Mouse (Mus musculus): ENCODE measurements around the gene Igfbp5. TPM values are rescaled to one million over a fixed set of nuclear protein-coding genes. Genes with fewer than 3 reads are reported as not detected.

The Igfbp5 gene
- polyA plus RNA-seq, 1 experiment from 2014 or later = 56.4 TPM

- Histone ChIP-seq H3K36me3 (ENCODE audit: control insufficient read depth, insufficient read depth, low read length) (peaks cover 30% of the 10 kb centered on the region), H3K4me2 (replicated peaks; ENCODE audit: low read depth, low read length) (no peak overlapping the region), H3K4me3 (ENCODE audit: low read length) (no peak overlapping the region), H3K9me3 (ENCODE audit: control insufficient read depth, low read length) (no peaks in the 10 kb centered on the region), H3K9ac (ENCODE audit: low read depth, low read length) (no peak overlapping the region), H3K27ac (ENCODE audit: low read depth, low read length) (no peak overlapping the region), H3K4me1 (ENCODE audit: control insufficient read depth, insufficient read depth, low read length) (no peaks in the 10 kb centered on the region), H3K27me3 (ENCODE audit: control insufficient read depth, insufficient read depth, low read length) (no peaks in the 10 kb centered on the region)
- ATAC-seq (ENCODE audit: low FRiP score, low TSS enrichment) = no peak; the same call in 1 of the 2 replicates
- 82% methylated on average over 19 of the region's 19 CpGs for WGBS
These were observed 18.3 kb downstream of the Igfbp5 start for GRCm38 (mm10) chr1:72856209-72856909.

GRCm38 (mm10) chr1:72855729-72856128 is 19.0 kb downstream of the Igfbp5 start:
- H3K27ac ChIP-seq (ENCODE audit: low read depth, low read length) = no peak overlapping the region
- no peaks in the 10 kb centered on the region for H3K27me3 ChIP-seq (ENCODE audit: control insufficient read depth, insufficient read depth, low read length)
- H3K9me3 ChIP-seq (ENCODE audit: control insufficient read depth, low read length) = no peaks in the 10 kb centered on the region
- H3K4me1 ChIP-seq (ENCODE audit: control insufficient read depth, insufficient read depth, low read length) = no peaks in the 10 kb centered on the region
- WGBS = 89% methylated on average over 10 of the region's 10 CpGs
- H3K9ac ChIP-seq (ENCODE audit: low read depth, low read length) = no peak overlapping the region
- no peak overlapping the region for H3K4me3 ChIP-seq (ENCODE audit: low read length)
- H3K4me2 ChIP-seq (replicated peaks; ENCODE audit: low read depth, low read length) = no peak overlapping the region
- ATAC-seq (ENCODE audit: low FRiP score, low TSS enrichment) = no peak
- H3K36me3 ChIP-seq (ENCODE audit: control insufficient read depth, insufficient read depth, low read length) = peaks cover 24% of the 10 kb centered on the region

GRCm38 (mm10) chr1:72854337-72855237 is 20.1 kb downstream of the Igfbp5 start:
- no peak for ATAC-seq (ENCODE audit: low FRiP score, low TSS enrichment)
- Histone ChIP-seq H3K9ac (ENCODE audit: low read depth, low read length) (no peak overlapping the region), H3K27ac (ENCODE audit: low read depth, low read length) (no peak overlapping the region)

GRCm38 (mm10) chr1:72853759-72854158 is 20.9 kb downstream of the Igfbp5 start:
- H3K27ac ChIP-seq (ENCODE audit: low read depth, low read length) = no peak overlapping the region

More at GRCm38 (mm10) chr1:72854337-72855237, 20.1 kb downstream of the Igfbp5 start:
- peaks cover 13% of the 10 kb centered on the region; the same call in 1 of the 2 replicates for H3K36me3 ChIP-seq (ENCODE audit: control insufficient read depth, insufficient read depth, low read length)
- no peak overlapping the region for H3K4me3 ChIP-seq (ENCODE audit: low read length)
- H3K4me1 ChIP-seq (ENCODE audit: control insufficient read depth, insufficient read depth, low read length) = no peaks in the 10 kb centered on the region
- H3K9me3 ChIP-seq (ENCODE audit: control insufficient read depth, low read length) = no peaks in the 10 kb centered on the region
- 53% methylated on average over 10 of the region's 10 CpGs for WGBS
- no peaks in the 10 kb centered on the region for H3K27me3 ChIP-seq (ENCODE audit: control insufficient read depth, insufficient read depth, low read length)
- no peak overlapping the region for H3K4me2 ChIP-seq (replicated peaks; ENCODE audit: low read depth, low read length)

GRCm38 (mm10) chr1:72849037-72849436 is 25.6 kb downstream of the Igfbp5 start:
- 84% methylated on average over 8 of the region's 8 CpGs for WGBS
- ATAC-seq (ENCODE audit: low FRiP score, low TSS enrichment) = no peak

More at GRCm38 (mm10) chr1:72853759-72854158, 20.9 kb downstream of the Igfbp5 start:
- Histone ChIP-seq H3K36me3 (ENCODE audit: control insufficient read depth, insufficient read depth, low read length) (peaks cover 12% of the 10 kb centered on the region; the same call in 1 of the 2 replicates), H3K4me1 (ENCODE audit: control insufficient read depth, insufficient read depth, low read length) (no peaks in the 10 kb centered on the region), H3K9ac (ENCODE audit: low read depth, low read length) (no peak overlapping the region), H3K4me2 (replicated peaks; ENCODE audit: low read depth, low read length) (no peak overlapping the region), H3K9me3 (ENCODE audit: control insufficient read depth, low read length) (no peaks in the 10 kb centered on the region), H3K4me3 (ENCODE audit: low read length) (no peak overlapping the region), H3K27me3 (ENCODE audit: control insufficient read depth, insufficient read depth, low read length) (no peaks in the 10 kb centered on the region)
- WGBS = 70% methylated on average over 1 of the region's 1 CpGs
- no peak for ATAC-seq (ENCODE audit: low FRiP score, low TSS enrichment)

GRCm38 (mm10) chr1:72847849-72848380 is 26.8 kb downstream of the Igfbp5 start:
- no peak overlapping the region for H3K4me3 ChIP-seq (ENCODE audit: low read length)
- 96% methylated on average over 4 of the region's 4 CpGs for WGBS
- no peak for ATAC-seq (ENCODE audit: low FRiP score, low TSS enrichment)
- peaks cover 9% of the 10 kb centered on the region; the same call in 1 of the 2 replicates for H3K36me3 ChIP-seq (ENCODE audit: control insufficient read depth, insufficient read depth, low read length)
- no peak overlapping the region for H3K4me2 ChIP-seq (replicated peaks; ENCODE audit: low read depth, low read length)
- H3K9me3 ChIP-seq (ENCODE audit: control insufficient read depth, low read length) = no peaks in the 10 kb centered on the region
- H3K9ac ChIP-seq (ENCODE audit: low read depth, low read length) = no peak overlapping the region
- no peaks in the 10 kb centered on the region for H3K27me3 ChIP-seq (ENCODE audit: control insufficient read depth, insufficient read depth, low read length)
- H3K27ac ChIP-seq (ENCODE audit: low read depth, low read length) = no peak overlapping the region
- H3K4me1 ChIP-seq (ENCODE audit: control insufficient read depth, insufficient read depth, low read length) = no peaks in the 10 kb centered on the region

More at GRCm38 (mm10) chr1:72849037-72849436, 25.6 kb downstream of the Igfbp5 start:
- no peaks in the 10 kb centered on the region for H3K9me3 ChIP-seq (ENCODE audit: control insufficient read depth, low read length)
- H3K4me2 ChIP-seq (replicated peaks; ENCODE audit: low read depth, low read length) = no peak overlapping the region
- H3K27ac ChIP-seq (ENCODE audit: low read depth, low read length) = no peak overlapping the region
- peaks cover 9% of the 10 kb centered on the region; the same call in 1 of the 2 replicates for H3K36me3 ChIP-seq (ENCODE audit: control insufficient read depth, insufficient read depth, low read length)
- no peak overlapping the region for H3K4me3 ChIP-seq (ENCODE audit: low read length)
- no peaks in the 10 kb centered on the region for H3K4me1 ChIP-seq (ENCODE audit: control insufficient read depth, insufficient read depth, low read length)
- H3K27me3 ChIP-seq (ENCODE audit: control insufficient read depth, insufficient read depth, low read length) = no peaks in the 10 kb centered on the region
- no peak overlapping the region for H3K9ac ChIP-seq (ENCODE audit: low read depth, low read length)

GRCm38 (mm10) chr1:72844675-72845074 is 30.0 kb downstream of the Igfbp5 start:
- H3K4me2 ChIP-seq (replicated peaks; ENCODE audit: low read depth, low read length) = no peak overlapping the region
- peaks cover 7% of the 10 kb centered on the region; the same call in 1 of the 2 replicates for H3K36me3 ChIP-seq (ENCODE audit: control insufficient read depth, insufficient read depth, low read length)
- H3K9ac ChIP-seq (ENCODE audit: low read depth, low read length) = no peak overlapping the region
- H3K27ac ChIP-seq (ENCODE audit: low read depth, low read length) = no peak overlapping the region
- ATAC-seq (ENCODE audit: low FRiP score, low TSS enrichment) = no peak
- H3K27me3 ChIP-seq (ENCODE audit: control insufficient read depth, insufficient read depth, low read length) = no peaks in the 10 kb centered on the region
- no peak overlapping the region for H3K4me3 ChIP-seq (ENCODE audit: low read length)
- WGBS = 92% methylated on average over 6 of the region's 6 CpGs
- H3K4me1 ChIP-seq (ENCODE audit: control insufficient read depth, insufficient read depth, low read length) = no peaks in the 10 kb centered on the region
- H3K9me3 ChIP-seq (ENCODE audit: control insufficient read depth, low read length) = no peaks in the 10 kb centered on the region

- H3K27ac ChIP-seq (ENCODE audit: low read depth, low read length) = no peak overlapping the region
- WGBS = 87% methylated on average over 18 of the region's 18 CpGs
- no peak overlapping the region for H3K4me3 ChIP-seq (ENCODE audit: low read length)
- H3K9me3 ChIP-seq (ENCODE audit: control insufficient read depth, low read length) = no peaks in the 10 kb centered on the region
- H3K36me3 ChIP-seq (ENCODE audit: control insufficient read depth, insufficient read depth, low read length) = no peaks in the 10 kb centered on the region
- H3K4me2 ChIP-seq (replicated peaks; ENCODE audit: low read depth, low read length) = no peak overlapping the region
- no peak for ATAC-seq (ENCODE audit: low FRiP score, low TSS enrichment)
- no peaks in the 10 kb centered on the region for H3K4me1 ChIP-seq (ENCODE audit: control insufficient read depth, insufficient read depth, low read length)
- H3K27me3 ChIP-seq (ENCODE audit: control insufficient read depth, insufficient read depth, low read length) = no peaks in the 10 kb centered on the region
- H3K9ac ChIP-seq (ENCODE audit: low read depth, low read length) = no peak overlapping the region
These were observed 31.8 kb downstream of the Igfbp5 start for GRCm38 (mm10) chr1:72842666-72843459.

Data from kidney, embryonic 14.5 days (tissue).